Mouse (Mus musculus) Patski (cell line): Measurements from ENCODE around the gene Inpp5f. TPM values are rescaled to one million over a fixed set of nuclear protein-coding genes. Genes with fewer than 3 reads are reported as not detected.
A peak's percentile ranks its signal among the peaks of the same experiment; 100 is the strongest.

Experiments used
- ATAC-seq: fragments of 100-300 bp; one replicate; pipeline ENCODE4 v1.8.0; 2021
- CTCF ChIA-PET: fragments of 350-600 bp; sonication (Branson Sonifier 250); formaldehyde crosslinking; loops from one replicate; lab custom pipeline; 2022; ENCODE audit warnings: inconsistent platforms; lab: Charles Lee
- POLR2A ChIA-PET: fragments of 350-600 bp; sonication (Branson Sonifier 250); formaldehyde crosslinking; loops from one replicate; lab custom pipeline; 2022; ENCODE audit warnings: antibody characterized with exemption, inconsistent platforms; lab: Charles Lee
- DNase-seq: peaks from one replicate; pipeline ENCODE4 v3.0.0-alpha.2; 2011; ENCODE audit warnings: low read depth, low spot score
- H3K27me3 ChIP-seq: fragments of 371-371 bp; one replicate; pipeline ENCODE4 v1.5.1; 2021
- CTCF ChIP-seq: fragments of 100-300 bp; IDR thresholded peaks from one replicate; pipeline ENCODE4 v1.5.1; 2021
- in situ Hi-C: fragments of 300-500 bp; cut with MboI; formaldehyde crosslinking; loops from 3 replicates; pipeline ENCODE4 v1.11.1; 2018; ENCODE audit warnings: low pct_unique_long_range_greater_than_20kb, mixed read lengths
- polyA plus RNA-seq: library from polyadenylated mRNA; unstranded; gene quantifications from one replicate; pipeline ENCODE4 v1.2.3, GENCODE M21; 2021

The Inpp5f gene
- polyA plus RNA-seq, 1 experiment from 2014 or later = 44.3 TPM

DNA sequence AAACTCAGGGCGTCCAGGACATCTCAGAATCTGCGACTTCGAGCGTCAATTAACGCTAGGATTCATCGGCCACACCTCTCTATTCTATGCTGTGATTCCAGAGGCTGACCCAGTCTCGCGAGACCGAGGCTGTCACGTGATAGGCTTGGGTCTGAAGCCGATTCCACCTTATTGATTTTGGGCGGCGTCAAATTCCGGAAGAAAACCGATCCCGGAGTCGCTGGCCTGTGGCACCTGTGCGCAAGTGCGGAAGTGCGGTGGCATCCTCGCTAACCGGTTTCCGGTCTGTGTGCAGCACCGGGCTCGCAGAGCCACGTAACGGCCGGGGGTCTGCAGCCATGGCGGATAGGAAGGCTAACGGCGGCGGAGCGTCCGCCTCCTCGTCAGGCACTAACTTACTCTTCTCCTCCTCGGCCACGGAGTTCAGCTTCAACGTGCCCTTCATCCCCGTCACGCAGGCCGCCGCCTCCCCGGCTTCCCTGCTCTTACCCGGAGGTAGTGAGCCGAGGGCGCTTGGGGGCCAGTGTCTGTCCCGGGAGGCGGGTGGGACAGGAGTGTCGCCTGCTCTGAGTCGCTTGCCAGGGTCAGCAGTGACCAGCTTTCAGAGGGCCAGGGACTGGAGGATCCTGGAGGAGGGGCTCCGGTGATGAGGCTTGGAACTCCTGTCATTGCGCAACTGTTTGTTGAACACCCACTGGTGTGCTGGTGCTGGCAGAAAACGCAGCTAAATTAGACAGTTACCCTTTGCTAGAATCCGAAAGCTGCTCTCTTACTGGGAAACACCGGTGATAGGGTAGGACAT, 133.8 kb downstream of the Inpp5f start, which contains the start of gene Sec23ip:
TSS of gene Sec23ip (plus strand) at position 260 of the 802 bp plus-strand sequence.
- ChIA-PET CTCF (no interaction called here), POLR2A (no interaction called here)
- in situ Hi-C loops = loop anchor here (25.0 kb wide), 1 partner anchor 108 kb away; no protein-coding TSS in a partner anchor
- ATAC-seq (peak; percentile 82), DNase-seq (peak; percentile 85)
- H3K27me3 ChIP-seq = no peaks in the 10 kb centered on the region
- TF ChIP-seq CTCF = no peak

Other genes with a start within 250 kb of the Inpp5f start
- gene Rgs10, start 192.6 kb upstream of the Inpp5f start, polyA plus RNA-seq = 111 TPM
- 82.0 TPM for gene Tial1, start 149.6 kb upstream of the Inpp5f start, polyA plus RNA-seq
- gene Bag3, start 87.7 kb upstream of the Inpp5f start, polyA plus RNA-seq = 56.0 TPM
- gene Mcmbp, start 129.2 kb downstream of the Inpp5f start, polyA plus RNA-seq = 40.4 TPM
- 37.0 TPM for gene Sec23ip, start 133.6 kb downstream of the Inpp5f start, polyA plus RNA-seq